Mouse (Mus musculus): ENCODE measurements around the gene Jakmip3. TPM values are rescaled to one million over a fixed set of nuclear protein-coding genes. Genes with fewer than 3 reads are reported as not detected.

The Jakmip3 gene
- polyA plus RNA-seq, 2 experiments from 2014 or later = not detected

GRCm38 (mm10) chr7:139101286-139101804 lies 160.8 kb downstream of the Jakmip3 start:
- no peak for ATAC-seq

GRCm38 (mm10) chr7:139101826-139102225 lies 161.3 kb downstream of the Jakmip3 start:
- ATAC-seq = no peak

GRCm38 (mm10) chr7:139103960-139104381 lies 163.4 kb downstream of the Jakmip3 start:
- ATAC-seq = no peak

GRCm38 (mm10) chr7:139105076-139105475 lies 164.5 kb downstream of the Jakmip3 start:
- ATAC-seq = no peak

GRCm38 (mm10) chr7:139105705-139106104 lies 165.2 kb downstream of the Jakmip3 start:
- ATAC-seq = no peak

GRCm38 (mm10) chr7:139107908-139108650 lies 167.5 kb downstream of the Jakmip3 start:
- ATAC-seq = no peak

GRCm38 (mm10) chr7:139119152-139119774 lies 178.7 kb downstream of the Jakmip3 start:
- ATAC-seq = peak; percentile 69

GRCm38 (mm10) chr7:139119775-139120153 lies 179.2 kb downstream of the Jakmip3 start:
- ATAC-seq = no peak

GRCm38 (mm10) chr7:139125881-139126280 lies 185.4 kb downstream of the Jakmip3 start:
- ATAC-seq = no peak

- ATAC-seq = no peak
Observed at GRCm38 (mm10) chr7:139126549-139126948, 186.0 kb downstream of the Jakmip3 start.

- ATAC-seq = peak; percentile 84
Observed at GRCm38 (mm10) chr7:139128994-139129393, 188.5 kb downstream of the Jakmip3 start.

- ATAC-seq = peak; percentile 15
Observed at GRCm38 (mm10) chr7:139130361-139130760, 189.8 kb downstream of the Jakmip3 start.

- no peak for ATAC-seq
Observed at GRCm38 (mm10) chr7:139131538-139131937, 191.0 kb downstream of the Jakmip3 start.

- ATAC-seq = no peak
Observed at GRCm38 (mm10) chr7:139133446-139133845, 192.9 kb downstream of the Jakmip3 start.

Other genes starting within 250 kb of the Jakmip3 start
- gene Ppp2r2d, start 94.7 kb upstream of the Jakmip3 start, polyA plus RNA-seq (2017; shearing (Covaris generic)) = 10 to 100 TPM; 14.2 to 15.9 TPM
- 10 to 100 TPM; 22.8 to 23.1 TPM for gene Mapk1ip1, start 94.5 kb upstream of the Jakmip3 start, polyA plus RNA-seq (2017; shearing (Covaris generic))
- gene Bnip3, start 31.2 kb upstream of the Jakmip3 start, polyA plus RNA-seq (2017; shearing (Covaris generic)) = 10 to 100 TPM; 18.6 to 23.3 TPM
- gene Dpysl4, start 145.3 kb downstream of the Jakmip3 start, polyA plus RNA-seq (2017; shearing (Covaris generic)) = not detected